Mouse (Mus musculus): ENCODE measurements around the gene Olfr1491.

Gene Olfr1491

GRCm38 (mm10) chr19:13696968-13697367 is at the start of gene Olfr1491:
TSS of gene Olfr1491 (plus strand) at chr19:13697268.
- DNase-seq (ENCODE audit: low read depth in 2 of 2, low spot score in 2 of 2): no peak

DNA sequence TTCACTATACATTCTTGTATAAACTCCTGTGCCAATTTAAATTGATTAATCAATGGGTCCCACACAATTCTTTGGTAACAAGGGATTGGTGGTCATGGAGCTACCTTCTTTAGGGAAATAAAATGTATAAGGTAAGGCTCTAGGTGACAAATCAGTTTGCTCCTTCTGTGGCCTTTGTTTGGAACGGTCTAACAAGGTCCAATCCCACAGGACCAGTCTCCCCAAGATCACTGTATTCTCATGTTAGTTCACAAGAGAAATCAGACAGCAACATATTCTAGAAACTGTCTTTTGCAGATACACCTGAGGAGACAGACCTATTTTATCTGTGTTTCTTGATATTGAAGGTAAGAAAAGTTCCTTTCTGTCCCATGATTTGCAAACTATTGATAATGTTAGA is 46.3 kb upstream of the Olfr1491 start, which contains the start of gene Olfr1490:
TSS of gene Olfr1490 (plus strand) at position 301 of the 400 bp plus-strand sequence.
- no peak for DNase-seq (ENCODE audit: low read depth in 2 of 2, low spot score in 2 of 2)

DNA sequence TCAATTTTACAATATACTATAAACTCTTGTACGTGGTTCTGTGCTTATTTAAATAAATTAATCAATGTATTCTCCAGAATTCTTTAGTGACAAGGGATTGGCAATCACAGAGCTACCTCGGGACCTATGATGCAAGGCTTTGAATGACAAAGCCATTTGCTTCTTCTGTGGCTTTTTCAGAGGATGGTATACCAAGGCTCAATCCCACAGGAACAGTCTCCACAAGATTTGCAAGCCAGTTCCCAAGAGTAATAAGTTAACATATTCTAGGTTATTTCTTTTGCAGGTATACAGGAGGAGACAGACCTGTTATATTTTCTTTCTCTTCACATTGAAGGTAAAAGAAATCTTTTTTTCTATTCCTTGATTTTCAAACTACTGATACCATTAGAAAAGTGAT is 25.9 kb downstream of the Olfr1491 start, which contains the start of gene Olfr1493-ps1:
TSS of gene Olfr1493-ps1 (plus strand) at position 301 of the 400 bp plus-strand sequence.
- no peak for DNase-seq (ENCODE audit: low read depth in 2 of 2, low spot score in 2 of 2)

DNA sequence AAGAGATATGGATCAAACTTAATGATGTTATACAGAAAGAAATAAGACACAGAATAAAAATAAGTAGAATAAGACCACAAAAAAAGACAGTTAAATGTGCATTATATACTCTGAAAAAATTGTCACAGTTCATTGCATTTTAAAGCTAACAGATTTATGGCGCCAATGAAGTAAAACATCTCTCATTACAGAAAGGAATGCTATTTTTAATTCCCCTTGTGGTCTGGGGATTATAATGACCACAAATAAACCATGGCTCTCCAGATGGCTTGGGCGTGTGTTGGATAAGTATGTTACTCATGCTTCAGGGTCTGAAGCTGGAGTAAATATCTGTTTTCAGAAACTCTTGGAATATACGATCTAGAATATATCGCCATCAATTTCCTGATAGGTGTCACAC is 42.4 kb downstream of the Olfr1491 start, which contains the start of gene Olfr1494:
TSS of gene Olfr1494 (plus strand) at position 301 of the 400 bp plus-strand sequence.
- DNase-seq (ENCODE audit: low read depth in 2 of 2, low spot score in 2 of 2): no peak

DNA sequence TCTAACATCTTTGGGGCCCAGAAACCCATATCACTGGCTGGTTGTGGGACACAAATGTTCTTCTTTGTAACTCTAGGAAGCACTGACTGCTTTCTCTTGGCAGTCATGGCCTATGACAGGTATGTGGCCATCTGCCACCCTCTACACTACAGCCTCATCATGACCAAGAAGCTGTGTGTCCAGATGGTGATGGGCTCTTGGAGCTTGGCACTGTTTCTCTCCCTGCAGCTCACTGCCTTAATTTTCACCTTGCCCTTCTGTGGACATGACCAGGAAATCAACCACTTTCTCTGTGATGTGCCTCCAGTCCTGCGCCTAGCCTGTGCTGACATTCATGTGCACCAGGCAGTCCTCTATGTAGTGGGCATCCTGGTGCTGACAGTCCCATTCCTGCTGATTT is 52.3 kb downstream of the Olfr1491 start:
- DNase-seq (ENCODE audit: low read depth in 2 of 2, low spot score in 2 of 2): no peak
